Mouse (Mus musculus) liver, postnatal 0 days (tissue): Measurements from ENCODE around the gene Hmgcl. TPM values are rescaled to one million over a fixed set of nuclear protein-coding genes. Genes with fewer than 3 reads are reported as not detected.
A peak's percentile ranks its signal among the peaks of the same experiment; 100 is the strongest.

Experiments
- ATAC-seq: fragments of 200-750 bp; cut with Nextera tagmentation; 2 replicates; pipeline ENCODE4 v1.8.0; 2017; ENCODE audit warnings: mild to moderate bottlenecking, moderate library complexity
- DNase-seq: peaks from one replicate; pipeline ENCODE4 v3.0.0-alpha.2; 2016
- H3K27ac ChIP-seq: fragments of 300-500 bp; sonication (generic); 2 replicates; pipeline ENCODE4 v1.5.1; 2014; ENCODE audit warnings: antibody characterized with exemption, moderate library complexity, mild to moderate bottlenecking, low read depth
- H3K27me3 ChIP-seq: fragments of 300-500 bp; sonication (generic); 2 replicates; pipeline ENCODE4 v1.6.1; 2014; ENCODE audit warnings: low read length, control low read depth, mixed read lengths; ENCODE audit not compliant: insufficient read depth
- H3K36me3 ChIP-seq: fragments of 300-500 bp; sonication (generic); replicated peaks from 2 replicates; pipeline ENCODE4 v1.6.1; 2014; ENCODE audit warnings: mild to moderate bottlenecking, control low read depth, low read length, moderate library complexity, mixed read lengths; ENCODE audit not compliant: insufficient read depth
- H3K4me1 ChIP-seq: fragments of 300-500 bp; sonication (generic); 2 replicates; pipeline ENCODE4 v1.6.1; 2014; ENCODE audit warnings: antibody characterized with exemption, mild to moderate bottlenecking, control low read depth; ENCODE audit not compliant: insufficient read depth
- H3K4me2 ChIP-seq: fragments of 300-500 bp; sonication (generic); 2 replicates; pipeline ENCODE4 v1.6.1; 2014; ENCODE audit warnings: low read depth, mild to moderate bottlenecking, low read length, moderate library complexity, mixed read lengths
- H3K4me3 ChIP-seq: fragments of 300-500 bp; sonication (generic); 2 replicates; pipeline ENCODE4 v1.5.1; 2014; ENCODE audit warnings: low read depth, low read length
- H3K9ac ChIP-seq: fragments of 300-500 bp; sonication (generic); replicated peaks from 2 replicates; pipeline ENCODE4 v1.6.1; 2014; ENCODE audit warnings: mild to moderate bottlenecking, moderate library complexity
- H3K9me3 ChIP-seq: fragments of 300-500 bp; sonication (generic); 2 replicates; pipeline ENCODE4 v1.6.1; 2016; ENCODE audit warnings: mild to moderate bottlenecking, control low read depth, low read length, mixed read lengths
- CTCF ChIP-seq: sonication (generic); IDR thresholded peaks from 2 replicates; pipeline ENCODE4 v1.5.1; 2016; ENCODE audit warnings: antibody characterized with exemption, low read depth
- EP300 ChIP-seq: IDR thresholded peaks from 2 replicates; pipeline ENCODE4 v1.6.1; 2016; ENCODE audit warnings: antibody characterized with exemption, low read depth, mild to moderate bottlenecking
- WGBS: fragments of 180-500 bp; shearing (Covaris S2); extraction: QIAGEN DNeasy Blood & Tissue Kit; methylation state at CpG from one replicate; pipeline ENCODE4 v1.1.7; 2014; ENCODE audit not compliant: insufficient replicate concordance; 5-methylcytosine and 5-hydroxymethylcytosine counted together
- polyA plus RNA-seq: library from polyadenylated mRNA; unstranded; fragments of >200 nt; fragmentation: Nextera tagmentation; extraction: Ambion mirVana; gene quantifications from 2 replicates; pipeline ENCODE4 v1.2.1, GENCODE M21; 2015

Hmgcl gene
- polyA plus RNA-seq, 1 experiment from 2014 or later = 364 TPM

DNA sequence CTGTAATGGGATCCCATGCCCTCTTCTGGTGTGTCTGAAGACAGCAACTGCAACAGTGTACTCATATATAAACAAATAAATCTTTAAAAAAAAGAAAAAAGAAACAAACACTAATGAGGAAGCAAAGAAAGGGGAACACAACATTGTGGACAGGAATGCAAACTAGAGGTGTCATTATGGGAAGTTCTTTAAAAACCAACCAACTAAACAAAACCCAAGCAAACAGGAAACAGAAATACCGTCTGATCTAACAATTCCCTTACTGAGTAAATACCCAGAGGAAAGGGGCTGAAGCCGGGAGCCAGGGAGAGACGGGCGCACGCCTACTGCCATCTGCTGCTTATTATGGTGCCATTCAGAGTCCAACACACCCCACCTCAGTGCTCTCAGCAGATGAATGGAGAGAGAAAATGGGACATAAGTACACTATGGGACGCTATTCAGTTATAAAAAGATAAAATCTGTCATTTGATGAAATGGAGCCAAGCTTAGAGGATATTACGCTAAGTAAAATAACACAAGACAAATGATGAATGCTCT lies 35.3 kb downstream of the Hmgcl start:
- Histone ChIP-seq H3K9me3 (no peaks in the 10 kb centered on the region), H3K4me1 (peaks cover 14% of the 10 kb centered on the region), H3K4me2 (no peak overlapping the region), H3K9ac (no peak overlapping the region), H3K36me3 (peaks cover 50% of the 10 kb centered on the region), H3K4me3 (no peak overlapping the region), H3K27ac (peak overlapping the region; percentile 23; the same call in 1 of the 2 replicates), H3K27me3 (no peaks in the 10 kb centered on the region)
- no peak for TF ChIP-seq EP300
- no peak for TF ChIP-seq CTCF
- no peak for DNase-seq
- WGBS = 67% methylated on average over 7 of the region's 7 CpGs
- no peak for ATAC-seq

- H3K4me1 ChIP-seq = peaks cover 21% of the 10 kb centered on the region
- no peaks in the 10 kb centered on the region for H3K9me3 ChIP-seq
- 0 out of 2 replicates have a peak overlapping the region, but pooled peaks have one; percentile 28 for H3K9ac ChIP-seq
- WGBS = 84% methylated on average over 5 of the region's 5 CpGs
- peak overlapping the region; percentile 91 for H3K4me2 ChIP-seq
- peak overlapping the region; percentile 96 for H3K27ac ChIP-seq
- TF ChIP-seq CTCF (no peak), EP300 (no peak)
- DNase-seq (no peak), ATAC-seq (no peak)
- H3K4me3 ChIP-seq = no peak overlapping the region
- no peaks in the 10 kb centered on the region for H3K27me3 ChIP-seq
- H3K36me3 ChIP-seq = peaks cover 30% of the 10 kb centered on the region
Measured at GRCm38 (mm10) chr4:135984556-135984955, 38.3 kb downstream of the Hmgcl start.

DNA sequence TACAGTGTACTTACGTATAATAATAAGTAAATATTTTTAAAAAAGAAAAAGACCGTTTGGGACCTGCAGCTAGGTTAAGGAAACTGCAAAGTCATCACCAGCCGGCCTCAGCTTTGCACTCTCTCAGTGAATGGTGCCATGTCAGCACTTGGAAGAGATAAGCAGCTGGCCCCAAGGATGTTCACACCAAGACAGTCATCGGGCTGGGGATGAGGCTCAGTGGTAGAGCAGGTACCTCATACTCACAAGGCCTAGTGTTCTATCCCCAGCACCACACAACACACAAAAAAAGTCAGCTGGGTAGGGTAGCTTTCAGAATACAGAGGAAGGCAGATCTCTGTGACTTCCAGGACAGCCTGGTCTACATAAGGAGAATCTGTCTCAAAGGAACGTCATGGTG lies 38.9 kb downstream of the Hmgcl start:
- H3K27ac ChIP-seq = peak overlapping the region; percentile 96
- H3K9ac ChIP-seq = no peak overlapping the region
- H3K4me2 ChIP-seq = peak overlapping the region; percentile 91
- TF ChIP-seq EP300 (peak; percentile 71), CTCF (no peak)
- H3K36me3 ChIP-seq = peaks cover 30% of the 10 kb centered on the region
- peak overlapping the region; percentile 98 for H3K4me3 ChIP-seq
- H3K4me1 ChIP-seq = peaks cover 21% of the 10 kb centered on the region
- WGBS = 55% methylated on average over 5 of the region's 5 CpGs
- DNase-seq (peak; percentile 63), ATAC-seq (peak; percentile 68)
- H3K9me3 ChIP-seq = no peaks in the 10 kb centered on the region
- H3K27me3 ChIP-seq = no peaks in the 10 kb centered on the region

- H3K27me3 ChIP-seq = no peaks in the 10 kb centered on the region
- peak overlapping the region; percentile 100 for H3K9ac ChIP-seq
- TF ChIP-seq EP300 = no peak
- no peak for TF ChIP-seq CTCF
- ATAC-seq = no peak
- no peak for DNase-seq
- 94% methylated on average over 7 of the region's 7 CpGs for WGBS
- H3K4me3 ChIP-seq = peak overlapping the region; percentile 98
- peak overlapping the region; percentile 96 for H3K27ac ChIP-seq
- H3K9me3 ChIP-seq = no peaks in the 10 kb centered on the region
- H3K4me1 ChIP-seq = peaks cover 21% of the 10 kb centered on the region
- H3K4me2 ChIP-seq = peak overlapping the region; percentile 91
- H3K36me3 ChIP-seq = peaks cover 29% of the 10 kb centered on the region
Measured at GRCm38 (mm10) chr4:135985769-135986168, 39.5 kb downstream of the Hmgcl start.

DNA sequence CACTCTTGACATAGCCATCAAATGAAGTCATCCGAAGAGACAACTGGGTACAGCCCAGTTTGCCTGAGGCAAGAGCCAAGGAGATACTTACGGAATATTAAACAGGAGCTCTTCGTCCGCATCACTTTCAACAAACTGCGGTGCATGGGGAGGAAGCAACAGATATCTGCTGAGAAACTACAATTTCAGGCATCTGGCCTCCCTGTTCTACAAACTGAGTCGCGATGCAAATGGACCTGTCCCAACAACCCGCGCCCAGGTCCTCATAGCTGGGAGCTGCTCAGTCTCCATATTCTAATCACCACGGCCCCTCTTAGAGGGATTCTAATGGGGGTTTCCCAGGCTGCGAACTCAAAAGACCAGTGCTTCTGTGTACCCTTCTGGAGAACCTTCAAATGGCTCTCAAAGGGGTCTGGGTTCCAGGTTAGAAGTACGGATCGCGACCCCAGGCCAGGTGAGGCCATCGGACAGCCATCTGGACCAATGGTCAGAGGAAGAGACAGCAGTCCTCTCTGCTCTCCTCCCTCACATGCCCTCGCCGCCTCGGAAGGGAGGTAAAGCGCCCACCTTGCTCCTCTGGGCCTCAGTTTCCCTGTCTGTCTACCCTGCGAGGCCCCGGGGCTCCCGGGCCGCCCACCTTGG lies 40.2 kb downstream of the Hmgcl start:
- TF ChIP-seq EP300 (no peak), CTCF (no peak)
- DNase-seq (no peak), ATAC-seq (peak; percentile 4; the same call in 1 of the 2 replicates)
- WGBS = 6% methylated on average over 22 of the region's 23 CpGs
- peaks cover 25% of the 10 kb centered on the region for H3K36me3 ChIP-seq
- peak overlapping the region; percentile 98 for H3K4me3 ChIP-seq
- H3K27ac ChIP-seq = peak overlapping the region; percentile 96
- H3K4me1 ChIP-seq = peaks cover 21% of the 10 kb centered on the region
- H3K27me3 ChIP-seq = no peaks in the 10 kb centered on the region
- H3K9me3 ChIP-seq = no peaks in the 10 kb centered on the region
- H3K9ac ChIP-seq = peak overlapping the region; percentile 100
- peak overlapping the region; percentile 91 for H3K4me2 ChIP-seq

GRCm38 (mm10) chr4:135986943-135987710 lies 40.9 kb downstream of the Hmgcl start, which contains the start of gene Pithd1:
Gene Pithd1, minus strand, starts transcription at chr4:135987264.
- WGBS = under 1% methylated on average over 68 of the region's 81 CpGs
- peak; percentile 50 for TF ChIP-seq CTCF
- no peak for TF ChIP-seq EP300
- H3K27ac ChIP-seq = peak within 1 kb of the TSS; percentile 96
- peaks cover 22% of the 10 kb centered on the region for H3K36me3 ChIP-seq
- no peaks in the 10 kb centered on the region for H3K9me3 ChIP-seq
- DNase-seq = peak; percentile 94
- H3K9ac ChIP-seq = peak within 1 kb of the TSS; percentile 100
- H3K27me3 ChIP-seq = no peaks in the 10 kb centered on the region
- peak within 1 kb of the TSS; percentile 98 for H3K4me3 ChIP-seq
- peak; percentile 91 for ATAC-seq
- H3K4me1 ChIP-seq = peaks cover 21% of the 10 kb centered on the region
- H3K4me2 ChIP-seq = peak within 1 kb of the TSS; percentile 91
